In genomic region chr13:24375320-24376203, GRCm38 (mm10) we compare ENCODE assay signal across 11 mouse cellular contexts. TPM values are rescaled to one million over a fixed set of nuclear protein-coding genes. Genes with fewer than 3 reads are reported as not detected.
DNase-seq lines count a peak whose midpoint lies in the region; ATAC-seq and TF ChIP-seq lines count a peak whose summit lies in the region.
"Had no signal": no experiment of that assay in that cellular context is flagged by ENCODE, and none has a peak within 500 bp of the region (broad histone marks: within the 10 kb centered on the region; RNA-seq: fewer than 3 reads in every experiment).

No protein-coding gene starts in this region.

- H3K4me3 ChIP-seq in embryonic fibroblast, embryonic 13.5 days (ENCODE audit: insufficient read depth, low read length), result no peak overlapping the region
- no peak overlapping the region for H3K4me3 ChIP-seq in intestine, embryonic 15.5 days (replicated peaks)
- H3K4me3 ChIP-seq: neural tube, embryonic 12.5 days had no signal

- 61% methylated on average over 7 of the region's 7 CpGs for WGBS in intestine, embryonic 15.5 days

- peak overlapping the region; percentile 96 for H3K27ac ChIP-seq in embryonic fibroblast, embryonic 13.5 days (ENCODE audit: insufficient read depth, low read length)
- H3K27ac ChIP-seq in intestine, embryonic 15.5 days, result no peak overlapping the region
- H3K27ac ChIP-seq: neural tube, embryonic 12.5 days had no signal

- H3K4me2 ChIP-seq in intestine, embryonic 15.5 days (replicated peaks), result no peak overlapping the region
- H3K4me2 ChIP-seq: neural tube, embryonic 12.5 days had no signal

- no peaks in the 10 kb centered on the region for H3K36me3 ChIP-seq in intestine, embryonic 15.5 days
- H3K36me3 ChIP-seq: neural tube, embryonic 12.5 days had no signal

- TF ChIP-seq POLR2A in embryonic fibroblast, embryonic 13.5 days (IDR thresholded peaks at IDR 0.05; ENCODE audit: low read depth, low read length), result no peak

- no peaks in the 10 kb centered on the region for H3K9me3 ChIP-seq in intestine, embryonic 15.5 days
- H3K9me3 ChIP-seq: neural tube, embryonic 12.5 days had no signal

- TF ChIP-seq CTCF in embryonic fibroblast, embryonic 13.5 days (IDR thresholded peaks at IDR 0.05; ENCODE audit: borderline replicate concordance, insufficient read depth, low read length), result no peak

- no peak overlapping the region for H3K9ac ChIP-seq in intestine, embryonic 15.5 days
- H3K9ac ChIP-seq: neural tube, embryonic 12.5 days had no signal

- peak; percentile 14 to 21 for DNase-seq in lung, adult 18-20 months
- no peak for DNase-seq in lung, postnatal 14 days
- DNase-seq in thymus, postnatal 10 days (ENCODE audit: low spot score in 2 of 2), result peak; percentile 64 to 71
- DNase-seq in layer of hippocampus, postnatal 25 days (ENCODE audit: extremely low spot score in 1 of 2, low spot score in 1 of 2), result no peak
- no peak for DNase-seq in ovary, postnatal 36 days (ENCODE audit: low spot score)
- DNase-seq: cerebellum, adult 2 months; liver had no signal

- H3K27me3 ChIP-seq in intestine, embryonic 15.5 days (replicated peaks), result no peaks in the 10 kb centered on the region
- H3K27me3 ChIP-seq: neural tube, embryonic 12.5 days had no signal

- ATAC-seq in inflammation-experienced regulatory T-cells, adult 6 months, result peak; percentile 72
- no peak for ATAC-seq in intestine, embryonic 15.5 days

- peaks cover 5% of the 10 kb centered on the region for H3K4me1 ChIP-seq in embryonic fibroblast, embryonic 13.5 days (ENCODE audit: control insufficient read depth, insufficient read depth, low read length)
- no peaks in the 10 kb centered on the region for H3K4me1 ChIP-seq in intestine, embryonic 15.5 days (replicated peaks)
- H3K4me1 ChIP-seq: neural tube, embryonic 12.5 days had no signal

RNA-seq across cellular contexts. Expression of gene Cmah, which starts 48.4 kb away (rescaled TPM):
- polyA plus RNA-seq in embryonic fibroblast, embryonic 13.5 days (2011; ENCODE audit: insufficient read length, low read depth, missing spikeins), result 0.78 and 1.1 TPM in 2 replicates
- 10 to 100 TPM; 40.0 to 52.4 (median 42.9) TPM for polyA plus RNA-seq in inflammation-experienced regulatory T-cells, adult 6 months (2017; shearing (Covaris generic))
- total RNA-seq in layer of hippocampus, postnatal 25 days (2021), result under 1 TPM; 0.44 to 0.70 TPM
- polyA plus RNA-seq in intestine, embryonic 15.5 days (2015; fragmentation: Nextera tagmentation; extraction: Ambion mirVana), result 0.39 and 0.58 TPM in 2 replicates

Comparison
In these comparisons a context has a peak if more than half of its experiments do, and no peak if none do; other contexts are left out.
1. DNase-seq: peak in lung, adult 18-20 months (2 of 2) and thymus, postnatal 10 days (2 of 2); none in lung, postnatal 14 days (single experiment), layer of hippocampus, postnatal 25 days (0 of 2) and ovary, postnatal 36 days (single experiment).
2. RNA of gene Cmah, which starts 48.4 kb away (polyA plus RNA-seq): 40.0 to 52.4 TPM in inflammation-experienced regulatory T-cells, adult 6 months; 0.78 to 1.1 TPM in embryonic fibroblast, embryonic 13.5 days and 0.39 to 0.58 TPM in intestine, embryonic 15.5 days; every median in the first group is over 10 times any median in the second.